Mouse (Mus musculus): ENCODE measurements around the gene Folr2.

GRCm38 (mm10) chr7:101870629-101871028 lies 13.6 kb upstream of the Folr2 start, which contains the start of gene Folr1:
- TF ChIP-seq CTCF (IDR thresholded peaks at IDR 0.05; ENCODE audit: borderline replicate concordance, insufficient read depth, low read depth, low read length) = no peak
- no peak for TF ChIP-seq POLR2A (IDR thresholded peaks at IDR 0.05; ENCODE audit: borderline replicate concordance, insufficient read depth, low read length)

Data from cerebellum, adult 2 months (tissue).